Mouse (Mus musculus) heart, embryonic 11.5 days (tissue): ENCODE data around the gene Hip1. TPM values are rescaled to one million over a fixed set of nuclear protein-coding genes. Genes with fewer than 3 reads are reported as not detected.

Experiments
- ATAC-seq: fragments of 200-750 bp; cut with Nextera tagmentation; replicated peaks from 2 replicates; pipeline ENCODE4 v1.8.0; 2017; ENCODE audit warnings: moderate library complexity; ENCODE audit not compliant: insufficient number of reproducible peaks, low FRiP score, low TSS enrichment
- H3K27ac ChIP-seq: fragments of 300-500 bp; sonication (generic); 2 replicates; pipeline ENCODE4 v1.5.1; 2014; ENCODE audit warnings: mild to moderate bottlenecking, low read depth, low read length
- H3K27me3 ChIP-seq: fragments of 300-500 bp; sonication (generic); 2 replicates; pipeline ENCODE4 v1.6.1; 2014; ENCODE audit warnings: mild to moderate bottlenecking, low read length, mixed read lengths; ENCODE audit not compliant: control insufficient read depth, insufficient read depth
- H3K36me3 ChIP-seq: fragments of 300-500 bp; sonication (generic); 2 replicates; pipeline ENCODE4 v1.6.1; 2014; ENCODE audit warnings: mild to moderate bottlenecking, low read length, moderate library complexity, mixed read lengths; ENCODE audit not compliant: control insufficient read depth, insufficient read depth
- H3K4me1 ChIP-seq: fragments of 300-500 bp; sonication (generic); 2 replicates; pipeline ENCODE4 v1.6.1; 2014; ENCODE audit warnings: low read length; ENCODE audit not compliant: control insufficient read depth, insufficient read depth
- H3K4me2 ChIP-seq: fragments of 300-500 bp; sonication (generic); 2 replicates; pipeline ENCODE4 v1.6.1; 2014; ENCODE audit warnings: mild to moderate bottlenecking, moderate library complexity
- H3K4me3 ChIP-seq: fragments of 300-500 bp; sonication (generic); 2 replicates; pipeline ENCODE4 v1.5.1; 2014; ENCODE audit warnings: low read depth, low read length
- H3K9ac ChIP-seq: fragments of 300-500 bp; sonication (generic); 2 replicates; pipeline ENCODE4 v1.6.1; 2014; ENCODE audit warnings: mild to moderate bottlenecking, low read depth, low read length, moderate library complexity
- H3K9me3 ChIP-seq: fragments of 300-500 bp; sonication (generic); replicated peaks from 2 replicates; pipeline ENCODE4 v1.6.1; 2016; ENCODE audit warnings: low read length; ENCODE audit not compliant: control insufficient read depth
- WGBS: fragments of 180-500 bp; shearing (Covaris S2); extraction: QIAGEN DNeasy Blood & Tissue Kit; methylation state at CpG from one replicate; pipeline ENCODE4 v1.1.7; 2014; ENCODE audit not compliant: insufficient replicate concordance; 5-methylcytosine and 5-hydroxymethylcytosine counted together
- polyA plus RNA-seq: library from polyadenylated mRNA; unstranded; fragments of >200 nt; fragmentation: Nextera tagmentation; extraction: Ambion mirVana; gene quantifications from 2 replicates; pipeline ENCODE4 v1.2.1, GENCODE M21; 2014

Hip1 gene
- polyA plus RNA-seq, 1 experiment from 2014 or later, result 37.6 TPM

- no peak for ATAC-seq
- no peak overlapping the region for H3K4me2 ChIP-seq
- peaks cover 74% of the 10 kb centered on the region for H3K36me3 ChIP-seq
- H3K9ac ChIP-seq, result no peak overlapping the region
- H3K9me3 ChIP-seq, result no peaks in the 10 kb centered on the region
- no peak overlapping the region for H3K27ac ChIP-seq
- no peaks in the 10 kb centered on the region for H3K27me3 ChIP-seq
- H3K4me1 ChIP-seq, result no peaks in the 10 kb centered on the region
- 84% methylated on average over 10 of the region's 10 CpGs for WGBS
- H3K4me3 ChIP-seq, result no peak overlapping the region
These were observed 161.1 kb downstream of the Hip1 start for GRCm38 (mm10) chr5:135383771-135384170.

DNA sequence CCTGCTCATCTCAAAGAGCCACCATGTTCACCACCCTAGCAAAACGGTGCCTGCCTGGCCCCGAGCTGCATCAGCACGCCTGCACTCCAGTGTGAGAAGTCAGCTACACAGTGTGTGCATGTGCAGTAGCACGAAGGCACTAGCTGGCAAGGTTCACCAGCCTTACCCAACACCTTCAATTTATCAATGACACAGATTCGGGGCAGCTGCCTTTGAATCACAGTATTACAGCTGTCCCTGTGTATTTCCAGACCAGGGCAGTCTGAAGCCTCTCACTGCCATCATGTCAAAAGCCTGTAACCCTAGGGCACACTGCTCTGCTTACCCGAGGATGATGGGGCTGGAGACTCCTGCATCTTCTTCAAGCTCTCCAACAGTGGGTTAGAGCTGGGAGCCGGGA is 162.2 kb downstream of the Hip1 start:
- 86% methylated on average over 7 of the region's 7 CpGs for WGBS
- no peaks in the 10 kb centered on the region for H3K27me3 ChIP-seq
- H3K27ac ChIP-seq, result no peak overlapping the region
- no peak overlapping the region for H3K9ac ChIP-seq
- no peaks in the 10 kb centered on the region for H3K4me1 ChIP-seq
- H3K4me2 ChIP-seq, result no peak overlapping the region
- no peaks in the 10 kb centered on the region for H3K9me3 ChIP-seq
- no peak overlapping the region for H3K4me3 ChIP-seq
- ATAC-seq, result no peak
- peaks cover 78% of the 10 kb centered on the region for H3K36me3 ChIP-seq

GRCm38 (mm10) chr5:135381356-135381925 is 163.5 kb downstream of the Hip1 start:
- Histone ChIP-seq H3K4me1 (no peaks in the 10 kb centered on the region), H3K9ac (no peak overlapping the region), H3K9me3 (no peaks in the 10 kb centered on the region), H3K27ac (no peak overlapping the region), H3K27me3 (no peaks in the 10 kb centered on the region), H3K36me3 (peaks cover 71% of the 10 kb centered on the region), H3K4me2 (no peak overlapping the region), H3K4me3 (no peak overlapping the region)
- no peak for ATAC-seq
- 97% methylated on average over 10 of the region's 10 CpGs for WGBS

DNA sequence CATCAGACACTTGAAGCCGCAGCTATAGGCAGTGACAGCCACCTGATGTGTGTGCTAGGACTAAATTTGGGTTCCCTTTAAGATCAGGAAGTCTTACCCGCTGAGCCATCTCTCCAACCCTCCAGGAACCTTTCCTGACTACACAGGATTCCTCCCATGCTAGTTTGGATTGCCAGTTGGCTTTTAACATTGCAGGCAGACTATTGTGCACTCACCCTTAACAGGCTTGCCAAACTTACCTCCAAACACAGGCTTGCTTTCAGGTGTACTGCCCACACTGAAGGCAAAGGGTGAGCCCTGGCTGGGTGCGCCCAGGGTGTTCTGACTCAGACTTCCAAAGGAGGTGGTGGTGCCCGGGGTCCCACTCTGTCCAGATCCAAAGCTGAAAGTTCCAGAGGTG is 164.2 kb downstream of the Hip1 start:
- Histone ChIP-seq H3K9ac (no peak overlapping the region), H3K27me3 (no peaks in the 10 kb centered on the region), H3K27ac (no peak overlapping the region), H3K4me2 (no peak overlapping the region), H3K36me3 (peaks cover 74% of the 10 kb centered on the region), H3K9me3 (no peaks in the 10 kb centered on the region), H3K4me3 (no peak overlapping the region), H3K4me1 (no peaks in the 10 kb centered on the region)
- 90% methylated on average over 4 of the region's 4 CpGs for WGBS
- no peak for ATAC-seq

GRCm38 (mm10) chr5:135376341-135376740 is 168.6 kb downstream of the Hip1 start:
- Histone ChIP-seq H3K36me3 (peaks cover 65% of the 10 kb centered on the region), H3K27me3 (no peaks in the 10 kb centered on the region), H3K9ac (no peak overlapping the region), H3K4me3 (no peak overlapping the region), H3K9me3 (no peaks in the 10 kb centered on the region; the same call in 1 of the 2 replicates), H3K4me1 (no peaks in the 10 kb centered on the region), H3K4me2 (no peak overlapping the region), H3K27ac (no peak overlapping the region)
- WGBS, result 82% methylated on average over 2 of the region's 2 CpGs
- ATAC-seq, result no peak

DNA sequence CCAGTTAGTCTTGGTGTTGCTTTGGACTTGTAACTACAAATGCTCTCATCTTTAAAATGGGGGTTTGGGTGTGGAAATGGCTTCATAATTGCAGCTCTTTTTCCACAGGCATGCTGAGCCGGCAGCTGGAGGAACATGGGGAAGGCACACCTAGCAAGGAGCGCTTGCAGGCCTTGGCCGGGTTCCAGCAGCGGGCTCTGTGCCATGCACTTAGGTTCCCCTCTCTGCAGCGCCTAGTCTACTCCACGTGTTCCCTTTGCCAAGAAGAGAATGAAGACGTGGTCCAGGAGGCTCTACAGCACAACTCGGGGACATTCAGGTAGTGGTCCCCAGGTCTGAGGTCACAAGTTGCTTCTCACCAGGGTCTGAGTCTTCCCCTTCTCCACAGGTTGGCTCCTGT is 169.8 kb downstream of the Hip1 start:
- ATAC-seq, result no peak
- no peaks in the 10 kb centered on the region for H3K27me3 ChIP-seq
- WGBS, result 86% methylated on average over 8 of the region's 8 CpGs
- H3K4me3 ChIP-seq, result no peak overlapping the region
- no peak overlapping the region for H3K27ac ChIP-seq
- peaks cover 54% of the 10 kb centered on the region for H3K36me3 ChIP-seq
- H3K9me3 ChIP-seq, result no peaks in the 10 kb centered on the region; the same call in 1 of the 2 replicates
- H3K9ac ChIP-seq, result no peak overlapping the region
- H3K4me2 ChIP-seq, result no peak overlapping the region
- peaks cover 5% of the 10 kb centered on the region for H3K4me1 ChIP-seq

- Histone ChIP-seq H3K4me3 (no peak overlapping the region), H3K27me3 (no peaks in the 10 kb centered on the region), H3K27ac (no peak overlapping the region), H3K9me3 (no peaks in the 10 kb centered on the region; the same call in 1 of the 2 replicates), H3K4me2 (no peak overlapping the region), H3K9ac (no peak overlapping the region), H3K36me3 (peaks cover 45% of the 10 kb centered on the region), H3K4me1 (peaks cover 5% of the 10 kb centered on the region)
- no peak for ATAC-seq
- WGBS, result 88% methylated on average over 5 of the region's 5 CpGs
These were observed 171.3 kb downstream of the Hip1 start for GRCm38 (mm10) chr5:135373601-135374000.

DNA sequence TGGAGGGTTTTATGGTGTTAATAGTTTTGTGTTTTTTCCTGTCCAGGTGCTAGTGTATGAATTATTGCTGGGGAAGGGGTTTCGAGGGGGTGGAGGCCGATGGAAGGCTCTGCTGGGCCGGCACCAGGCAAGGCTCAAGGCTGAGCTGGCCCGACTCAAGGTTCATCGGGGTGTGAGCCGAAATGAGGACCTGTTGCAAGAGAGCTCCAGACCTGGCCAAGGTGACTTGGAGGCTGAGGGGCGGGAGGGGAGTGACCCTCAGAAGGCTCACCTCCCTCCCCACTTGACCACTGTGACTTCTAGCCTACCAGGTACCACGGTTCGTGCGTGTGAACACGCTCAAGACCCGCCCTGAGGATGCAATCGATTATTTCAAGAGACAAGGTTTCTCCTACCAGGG is 173.7 kb downstream of the Hip1 start:
- Histone ChIP-seq H3K9ac (no peak overlapping the region), H3K36me3 (peaks cover 35% of the 10 kb centered on the region), H3K9me3 (no peaks in the 10 kb centered on the region; the same call in 1 of the 2 replicates), H3K27me3 (no peaks in the 10 kb centered on the region), H3K4me2 (no peak overlapping the region), H3K4me1 (peaks cover 5% of the 10 kb centered on the region), H3K27ac (no peak overlapping the region), H3K4me3 (no peak overlapping the region)
- WGBS, result 91% methylated on average over 13 of the region's 13 CpGs
- no peak for ATAC-seq
